Mouse (Mus musculus) megakaryocyte progenitor cell, adult 5-6 weeks (primary cell): ENCODE data around the gene Dynlt1c. TPM values are rescaled to one million over a fixed set of nuclear protein-coding genes. Genes with fewer than 3 reads are reported as not detected.
"Not testable (repeated sequence)": the region's sequence is repeated elsewhere in the genome, so short reads cannot be mapped to it uniquely, and the experiment has no call there.

Experiments used
- ATAC-seq: replicated peaks from 2 replicates; pipeline ENCODE4 v1.8.0; 2016; ENCODE audit warnings: mild to moderate bottlenecking, moderate TSS enrichment, inconsistent platforms; ENCODE audit not compliant: poor library complexity
- total RNA-seq, 2 experiments: library from RNA; stranded (forward) in 1 of 2; stranded (reverse) in 1 of 2; fragments of 157-497, 149-512 nt in 1 of 2; fragments of 200-1000 nt in 1 of 2; gene quantifications; 2 replicates each; pipeline versions ENCODE4 v1.2.3 to v1.2.4; 2015 to 2017

Dynlt1c gene
- total RNA-seq, 2 experiments from 2014 or later, result 3.9 to 8.0 TPM

DNA sequence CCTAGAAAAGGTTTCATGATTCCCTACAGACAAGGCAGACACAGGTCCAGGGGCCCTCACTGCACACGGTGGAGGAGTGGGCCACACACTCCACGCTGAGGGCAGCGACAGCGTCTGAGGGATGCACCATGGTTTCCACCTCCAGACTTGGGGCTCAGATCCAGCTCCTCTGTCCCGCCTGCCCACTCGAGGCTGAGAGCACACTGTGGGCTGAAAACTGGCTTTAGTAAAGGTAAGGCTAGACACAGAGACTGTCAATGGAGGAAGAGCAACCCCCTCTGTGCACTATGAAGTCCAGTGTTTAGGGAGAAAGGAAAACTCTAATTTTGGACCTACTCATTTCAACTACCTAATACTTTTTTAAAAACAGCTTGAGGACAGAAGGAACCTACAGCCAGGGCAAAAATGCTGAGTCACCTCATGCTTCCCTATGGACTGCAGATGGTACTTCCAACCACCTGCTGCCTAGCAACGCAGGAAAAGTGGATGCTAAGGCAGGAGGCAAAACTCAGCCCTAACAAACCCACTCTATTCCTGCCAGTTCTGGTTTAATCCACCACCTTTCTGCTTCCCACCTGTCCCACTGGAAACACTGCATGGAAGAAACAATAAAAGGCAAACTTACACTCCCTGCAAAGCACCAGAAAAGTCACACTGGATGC, 49.6 kb downstream of the Dynlt1c start:
- ATAC-seq, result not testable (repeated sequence)

DNA sequence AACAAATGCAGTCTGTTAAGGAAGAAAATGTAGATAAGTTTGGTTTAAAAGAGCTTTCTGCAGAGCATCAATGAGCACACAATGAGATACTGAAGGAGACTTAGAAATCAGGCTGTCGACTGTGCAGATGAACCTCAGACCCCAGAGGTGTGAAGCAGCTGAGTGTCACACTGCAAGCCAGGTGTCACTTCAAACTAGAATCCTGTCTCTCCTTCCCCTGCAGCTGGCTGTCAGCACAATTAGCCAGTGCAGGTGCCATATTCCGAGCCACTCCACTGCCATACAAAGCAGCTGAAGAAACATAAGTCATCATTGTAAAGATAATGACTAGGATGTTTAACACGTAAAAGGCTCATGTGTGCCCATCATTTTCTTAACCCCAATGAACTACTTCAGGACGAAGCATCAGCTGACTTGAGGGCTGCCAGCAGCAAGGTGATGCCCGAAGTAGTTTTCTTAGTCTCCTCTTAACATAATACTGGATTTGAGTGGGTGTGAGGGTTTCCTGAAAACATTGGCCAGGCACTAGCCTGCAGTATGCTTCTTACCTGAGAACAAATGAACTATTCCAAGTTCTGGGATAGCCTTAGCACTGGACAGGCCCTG, 52.0 kb downstream of the Dynlt1c start:
- ATAC-seq, result not testable (repeated sequence)

GRCm38 (mm10) chr17:6655087-6655511, 53.6 kb downstream of the Dynlt1c start:
- peak; percentile 80 for ATAC-seq

DNA sequence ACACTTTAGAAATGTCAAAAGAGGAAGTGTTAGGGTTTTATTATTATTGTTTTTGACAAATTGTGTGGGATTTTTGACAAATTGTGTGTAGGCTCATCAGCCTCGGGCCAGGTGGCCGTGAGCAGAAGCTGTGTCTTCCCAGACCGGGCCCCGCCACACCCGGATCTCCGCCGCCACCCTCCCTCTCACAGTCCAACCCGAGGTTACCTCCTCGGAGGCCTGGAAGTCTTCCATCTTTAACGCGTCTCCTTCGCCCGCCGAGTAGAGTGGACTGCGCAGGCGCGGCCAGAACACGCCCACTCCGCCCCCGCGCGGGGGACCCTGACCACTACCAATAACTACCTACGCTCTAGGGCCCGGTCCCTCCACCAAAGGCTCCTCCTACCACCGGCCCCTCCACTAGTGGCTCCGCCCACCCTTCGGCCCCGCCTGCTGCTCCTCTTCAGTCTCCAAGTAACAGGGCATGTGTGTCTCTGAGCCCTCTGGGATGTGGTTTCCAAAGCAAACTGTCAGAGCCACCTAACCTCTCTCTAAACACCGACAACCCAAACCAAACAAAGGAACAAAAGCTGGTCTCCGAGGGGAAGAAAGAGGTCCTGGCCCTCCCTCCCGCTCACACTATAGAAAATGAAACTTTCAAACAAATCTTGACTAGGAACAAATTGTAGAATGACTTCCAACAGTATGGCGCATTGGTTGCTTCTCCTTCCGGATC, 54.3 kb downstream of the Dynlt1c start, which contains the start of gene Dynlt1f:
Gene Dynlt1f, minus strand, starts transcription at position 334 of the 715 bp plus-strand sequence.
- ATAC-seq, result peak; percentile 95

- ATAC-seq, result not testable (repeated sequence)
Observed at GRCm38 (mm10) chr17:6656471-6656870, 55.0 kb downstream of the Dynlt1c start.

DNA sequence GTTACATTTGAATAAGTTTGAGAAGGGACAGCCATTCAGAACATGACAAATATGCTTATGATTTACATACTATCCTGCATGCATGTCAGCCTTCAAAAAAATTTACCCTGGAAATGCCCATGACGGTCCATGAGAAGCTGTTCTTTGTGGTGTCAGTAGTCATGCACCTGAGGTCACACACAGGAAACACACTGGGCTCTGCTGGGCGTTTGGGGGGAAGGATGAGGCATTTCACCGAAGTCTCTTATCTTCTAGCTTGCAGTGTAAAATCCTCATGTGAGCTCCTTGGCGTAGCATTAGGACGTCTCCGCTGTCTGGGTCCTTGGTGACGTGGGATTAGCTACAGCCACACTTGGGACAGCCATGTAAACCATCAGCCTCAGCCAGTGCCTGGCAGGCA, 57.3 kb downstream of the Dynlt1c start, which contains the start of gene Sytl3:
Gene Sytl3, plus strand, starts transcription at position 293 of the 400 bp plus-strand sequence.
- ATAC-seq, result not testable (repeated sequence)

Other genes starting within 250 kb of the Dynlt1c start
- gene Dynlt1b, start 171.6 kb upstream of the Dynlt1c start, total RNA-seq (2015), result 110 and 112 TPM in 2 replicates
- 133 and 134 TPM in 2 replicates for gene Dynlt1b, start 171.6 kb upstream of the Dynlt1c start, total RNA-seq (2017)
- 140 and 153 TPM in 2 replicates for gene Dynlt1f, start 54.2 kb downstream of the Dynlt1c start, total RNA-seq (2015)
- 129 and 141 TPM in 2 replicates for gene Dynlt1f, start 54.2 kb downstream of the Dynlt1c start, total RNA-seq (2017)
- gene Sytl3, start 57.4 kb downstream of the Dynlt1c start, total RNA-seq (2015), result 0.30 TPM in 1 of 2 replicates, not detected in the other
- 0.44 TPM in 1 of 2 replicates, not detected in the other for gene Sytl3, start 57.4 kb downstream of the Dynlt1c start, total RNA-seq (2017)
- 43.8 and 45.3 TPM in 2 replicates for gene Ezr, start 181.1 kb downstream of the Dynlt1c start, total RNA-seq (2015)
- gene Ezr, start 181.1 kb downstream of the Dynlt1c start, total RNA-seq (2017), result 118 and 129 TPM in 2 replicates